26 mouse cellular contexts compared by ENCODE assay signal in genomic region chr19:9097441-9097840, GRCm38 (mm10). TPM values are rescaled to one million over a fixed set of nuclear protein-coding genes. Genes with fewer than 3 reads are reported as not detected.
DNase-seq lines count a peak whose midpoint lies in the region; ATAC-seq and TF ChIP-seq lines count a peak whose summit lies in the region.
"Had no signal": no experiment of that assay in that cellular context is flagged by ENCODE, and none has a peak within 500 bp of the region (broad histone marks: within the 10 kb centered on the region; RNA-seq: fewer than 3 reads in every experiment).

No protein-coding gene starts in this region.

- H3K4me1 ChIP-seq in midbrain, embryonic 14.5 days (ENCODE audit: control insufficient read depth, insufficient read depth, low read length): no peaks in the 10 kb centered on the region
- H3K4me1 ChIP-seq in midbrain, embryonic 13.5 days (replicated peaks): no peaks in the 10 kb centered on the region
- H3K4me1 ChIP-seq: forebrain, embryonic 13.5 days; neural tube, embryonic 13.5 days had no signal

- no peak overlapping the region for H3K9ac ChIP-seq in midbrain, embryonic 14.5 days (replicated peaks; ENCODE audit: low read length)
- no peak overlapping the region for H3K9ac ChIP-seq in midbrain, embryonic 13.5 days (replicated peaks)
- H3K9ac ChIP-seq: forebrain, embryonic 13.5 days; neural tube, embryonic 13.5 days had no signal

- peak; percentile 44 to 65 for DNase-seq in cerebellum, postnatal 25 days
- DNase-seq in cerebellum, adult 9-10 months: no peak
- peak; percentile 21 for DNase-seq in heart, postnatal 4 days
- no peak for DNase-seq in heart, postnatal 25 days (ENCODE audit: low spot score)
- peak; percentile 18 for DNase-seq in midbrain, embryonic 14.5 days
- DNase-seq in brain, embryonic 14.5 days (ENCODE audit: low read depth): peak; percentile 49
- DNase-seq: kidney, adult 2 months; kidney, postnatal 25 days; liver; lung, adult 18-20 months; lung, postnatal 36 days; thymus, postnatal 36 days had no signal

- H3K4me2 ChIP-seq in midbrain, embryonic 14.5 days (ENCODE audit: low read length): no peak overlapping the region
- H3K4me2 ChIP-seq in midbrain, embryonic 13.5 days (replicated peaks): no peak overlapping the region
- H3K4me2 ChIP-seq: forebrain, embryonic 13.5 days; neural tube, embryonic 13.5 days had no signal

- H3K36me3 ChIP-seq in midbrain, embryonic 14.5 days (ENCODE audit: control insufficient read depth, insufficient read depth, low read length): no peaks in the 10 kb centered on the region
- no peaks in the 10 kb centered on the region for H3K36me3 ChIP-seq in midbrain, embryonic 13.5 days
- H3K36me3 ChIP-seq: hindbrain, embryonic 10.5 days; neural tube, embryonic 13.5 days had no signal

- 89% methylated on average over 13 of the region's 13 CpGs for WGBS in midbrain, embryonic 14.5 days
- WGBS in midbrain, embryonic 13.5 days: 86% methylated on average over 13 of the region's 13 CpGs

- no peak for TF ChIP-seq CTCF in brain, embryonic 14.5 days (IDR thresholded peaks at IDR 0.05; ENCODE audit: borderline replicate concordance, extremely low read depth, insufficient read depth, insufficient read length)

- no peaks in the 10 kb centered on the region for H3K9me3 ChIP-seq in midbrain, embryonic 14.5 days (ENCODE audit: control insufficient read depth, low read length)
- H3K9me3 ChIP-seq in midbrain, embryonic 13.5 days: no peaks in the 10 kb centered on the region
- H3K9me3 ChIP-seq: forebrain, embryonic 13.5 days; hindbrain, embryonic 10.5 days; neural tube, embryonic 13.5 days had no signal

- no peak overlapping the region for H3K4me3 ChIP-seq in midbrain, embryonic 14.5 days (replicated peaks; ENCODE audit: low read depth, low read length)
- no peak overlapping the region for H3K4me3 ChIP-seq in midbrain, embryonic 13.5 days (replicated peaks)
- H3K4me3 ChIP-seq: forebrain, embryonic 13.5 days; hindbrain, embryonic 10.5 days; neural tube, embryonic 13.5 days had no signal

- intact Hi-C loops in heart, postnatal 25 days (cut with DNase I): no loop called here

- ATAC-seq in midbrain, embryonic 14.5 days (ENCODE audit: low FRiP score, low TSS enrichment): no peak
- no peak for ATAC-seq in midbrain, embryonic 13.5 days
- ATAC-seq: forebrain, embryonic 13.5 days; inflammation-experienced regulatory T-cells, adult 6 months had no signal

- TF ChIP-seq POLR2A in brain, embryonic 14.5 days (IDR thresholded peaks at IDR 0.05; ENCODE audit: borderline replicate concordance, extremely low read depth, insufficient read depth, insufficient read length, poor library complexity, severe bottlenecking): no peak

- no peak overlapping the region for H3K27ac ChIP-seq in midbrain, embryonic 14.5 days (replicated peaks; ENCODE audit: low read depth, low read length)
- H3K27ac ChIP-seq in midbrain, embryonic 13.5 days: no peak overlapping the region
- H3K27ac ChIP-seq: forebrain, embryonic 13.5 days; hindbrain, embryonic 10.5 days; neural tube, embryonic 13.5 days had no signal

- H3K27me3 ChIP-seq in midbrain, embryonic 14.5 days (ENCODE audit: control insufficient read depth, insufficient read depth, low read length): no peaks in the 10 kb centered on the region
- no peaks in the 10 kb centered on the region for H3K27me3 ChIP-seq in midbrain, embryonic 13.5 days
- H3K27me3 ChIP-seq: forebrain, embryonic 13.5 days; neural tube, embryonic 13.5 days had no signal

RNA-seq across cellular contexts. Expression of gene Scgb1a1, which starts 9.7 kb away (rescaled TPM):
- total RNA-seq in heart, postnatal 4 days (2021): not detected
- total RNA-seq in heart, postnatal 25 days (2021): 1 to 10 TPM in 1 of 2 experiments, not detected in 1; 3.6 TPM
- polyA plus RNA-seq in midbrain, embryonic 14.5 days (2014; fragmentation: Nextera tagmentation; extraction: Ambion mirVana): not detected in 2 replicates
- polyA plus RNA-seq in midbrain, embryonic 13.5 days (2015; fragmentation: Nextera tagmentation; extraction: Ambion mirVana): not detected in 2 replicates
- polyA plus RNA-seq in brain, embryonic 14.5 days (2012; rRNA removed): not detected in 2 replicates
- total RNA-seq: adrenal gland, adult 18-20 months; granulocyte monocyte progenitor cell, adult 5-6 weeks; layer of hippocampus, adult 8-10 months; left cerebral cortex, postnatal 36 days; megakaryocyte-erythroid progenitor cell, adult 5-6 weeks; MEL had no signal
- polyA plus RNA-seq: cortical plate, adult 2 months; embryonic facial prominence, embryonic 11.5 days; forebrain, embryonic 13.5 days; heart, embryonic 14.5 days; hindbrain, embryonic 10.5 days; inflammation-experienced regulatory T-cells, adult 6 months; neural tube, embryonic 13.5 days had no signal

RNA-seq across cellular contexts. Expression of gene Asrgl1, which starts 38.0 kb away (rescaled TPM):
- total RNA-seq in heart, postnatal 4 days (2021): 10 to 100 TPM; 13.2 to 16.4 TPM
- total RNA-seq in heart, postnatal 25 days (2021): 10 to 100 TPM; 22.4 to 26.3 TPM
- 15.0 and 17.5 TPM in 2 replicates for polyA plus RNA-seq in midbrain, embryonic 14.5 days (2014; fragmentation: Nextera tagmentation; extraction: Ambion mirVana)
- 13.6 and 17.2 TPM in 2 replicates for polyA plus RNA-seq in midbrain, embryonic 13.5 days (2015; fragmentation: Nextera tagmentation; extraction: Ambion mirVana)
- 6.8 and 12.3 TPM in 2 replicates for polyA plus RNA-seq in brain, embryonic 14.5 days (2012; rRNA removed)

Comparison
In these comparisons a context has a peak if more than half of its experiments do, and no peak if none do; other contexts are left out.
1. DNase-seq: peak in cerebellum, postnatal 25 days (2 of 2), heart, postnatal 4 days (single experiment), midbrain, embryonic 14.5 days (single experiment) and brain, embryonic 14.5 days (single experiment); none in cerebellum, adult 9-10 months (single experiment) and heart, postnatal 25 days (single experiment).